10 mouse cellular contexts compared by ENCODE assay signal in the genomic region with DNA sequence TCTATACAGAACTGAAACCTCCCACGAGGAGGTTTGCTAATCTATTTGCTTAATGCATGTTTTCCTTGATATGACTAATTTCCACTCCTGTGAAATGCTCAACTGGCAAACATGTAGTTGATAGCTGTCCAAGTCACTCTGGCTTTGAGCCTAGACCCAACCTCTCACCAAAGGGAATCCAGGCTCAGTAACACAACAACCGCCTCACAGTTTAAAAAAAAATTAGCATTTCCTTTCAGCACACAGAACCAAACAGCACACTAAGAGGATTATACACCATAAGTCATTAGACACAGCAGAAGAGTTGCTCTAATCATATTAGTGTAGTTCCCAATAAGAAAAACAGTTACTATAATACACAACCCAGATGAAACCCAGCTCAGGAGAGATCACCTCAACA. TPM values are rescaled to one million over a fixed set of nuclear protein-coding genes. Genes with fewer than 3 reads are reported as not detected.
A peak's percentile ranks its signal among the peaks of the same experiment; 100 is the strongest.
DNase-seq lines count a peak whose midpoint lies in the region; ATAC-seq and TF ChIP-seq lines count a peak whose summit lies in the region.
"Had no signal": no experiment of that assay in that cellular context is flagged by ENCODE, and none has a peak within 500 bp of the region (broad histone marks: within the 10 kb centered on the region; RNA-seq: fewer than 3 reads in every experiment).

No protein-coding gene starts in this region.

- no peaks in the 10 kb centered on the region for H3K36me3 ChIP-seq in lung, postnatal 0 days (ENCODE audit: insufficient read depth, low read length)
- H3K36me3 ChIP-seq: G1E; liver, embryonic 15.5 days had no signal

- no peak for TF ChIP-seq CTCF in lung, postnatal 0 days (IDR thresholded peaks at IDR 0.05)

- H3K9me3 ChIP-seq in lung, postnatal 0 days (ENCODE audit: low read length): no peaks in the 10 kb centered on the region
- H3K9me3 ChIP-seq: G1E; liver, embryonic 15.5 days had no signal

- H3K4me3 ChIP-seq in lung, postnatal 0 days (ENCODE audit: low read depth, low read length): no peak overlapping the region
- H3K4me3 ChIP-seq: liver, embryonic 15.5 days had no signal

- peak; percentile 5 to 29 for DNase-seq in heart, postnatal 14 days
- DNase-seq in heart, adult 11 months: no peak
- DNase-seq in NIH3T3 (ENCODE audit: low read depth): peak; percentile 51
- peak; percentile 43 for DNase-seq in cerebellum, adult 9-10 months
- peak; percentile 44 for DNase-seq in lung, postnatal 0 days (ENCODE audit: low spot score)
- DNase-seq in testis, postnatal 14 days (ENCODE audit: low spot score): no peak
- DNase-seq in thymus, adult 18-20 months: no peak
- no peak for DNase-seq in spleen, postnatal 4 days (ENCODE audit: low spot score in 2 of 2)

- intact Hi-C loops in heart, postnatal 14 days (cut with DNase I): no loop called here

- TF ChIP-seq EP300 in lung, postnatal 0 days (IDR thresholded peaks at IDR 0.05): no peak

- ATAC-seq in lung, postnatal 0 days: no peak

- H3K27ac ChIP-seq in lung, postnatal 0 days (ENCODE audit: low read length): no peak overlapping the region
- H3K27ac ChIP-seq: liver, embryonic 15.5 days had no signal

- no peaks in the 10 kb centered on the region for H3K27me3 ChIP-seq in lung, postnatal 0 days (replicated peaks; ENCODE audit: insufficient read depth, low read length)
- H3K27me3 ChIP-seq: liver, embryonic 15.5 days had no signal

- 21% methylated on average over 2 of the region's 2 CpGs for WGBS in lung, postnatal 0 days

- H3K4me1 ChIP-seq in lung, postnatal 0 days (ENCODE audit: insufficient read depth, low read depth, low read length): no peaks in the 10 kb centered on the region
- H3K4me1 ChIP-seq: liver, embryonic 15.5 days had no signal

- no peak overlapping the region for H3K9ac ChIP-seq in lung, postnatal 0 days (replicated peaks; ENCODE audit: low read depth)
- H3K9ac ChIP-seq: liver, embryonic 15.5 days had no signal

- H3K4me2 ChIP-seq in lung, postnatal 0 days (replicated peaks; ENCODE audit: low read depth, low read length): no peak overlapping the region
- H3K4me2 ChIP-seq: liver, embryonic 15.5 days had no signal

RNA-seq across cellular contexts. Expression of a gene that starts 33.2 kb away (rescaled TPM):
- total RNA-seq in heart, postnatal 14 days (2021): under 1 TPM; 0.80 to 0.96 TPM
- 0.08 TPM in 1 of 2 replicates, not detected in the other for polyA plus RNA-seq in lung, postnatal 0 days (2015; fragmentation: Nextera tagmentation; extraction: Ambion mirVana)
- total RNA-seq: G1E had no signal
- polyA plus RNA-seq: G1E; liver, embryonic 15.5 days had no signal

Comparison
In these comparisons a context has a peak if more than half of its experiments do, and no peak if none do; other contexts are left out.
1. DNase-seq: peak in heart, postnatal 14 days (2 of 2), NIH3T3 (single experiment), cerebellum, adult 9-10 months (single experiment) and lung, postnatal 0 days (single experiment); none in heart, adult 11 months (single experiment), testis, postnatal 14 days (single experiment), thymus, adult 18-20 months (0 of 2) and spleen, postnatal 4 days (0 of 2).